Mouse (Mus musculus) MEL (cell line): ENCODE results near the gene Pimreg.

ENCODE experiments used
- CTCF ChIP-seq, 3 experiments: IDR thresholded peaks in 2 of 3; conservative IDR thresholded peaks in 1 of 3; 2 replicates each; pipeline ENCODE4 v1.5.1; 2011 to 2012; ENCODE audit warnings: low read length in 3 of 3, low read depth in 2 of 3, mild to moderate bottlenecking in 2 of 3, improper control_type of control experiment in 1 of 3, inconsistent platforms in 1 of 3, mixed read lengths in 1 of 3, moderate library complexity in 1 of 3; ENCODE audit not compliant: control insufficient read depth in 1 of 3, insufficient read depth in 1 of 3, poor library complexity in 1 of 3, severe bottlenecking in 1 of 3
- EP300 ChIP-seq, 2 experiments: IDR thresholded peaks; 2 replicates each; pipeline ENCODE4 v1.6.1; 2011; ENCODE audit warnings: improper control_type of control experiment in 2 of 2, low read length in 2 of 2, low read depth in 1 of 2, mild to moderate bottlenecking in 1 of 2
- MAZ ChIP-seq: IDR thresholded peaks from 2 replicates; pipeline ENCODE4 v1.6.1; 2012; ENCODE audit warnings: low read depth, mild to moderate bottlenecking, inconsistent platforms, low read length, improper control_type of control experiment
- MXI1 ChIP-seq: IDR thresholded peaks from 2 replicates; pipeline ENCODE4 v1.6.1; 2011; ENCODE audit warnings: mild to moderate bottlenecking, low read depth, low read length, improper control_type of control experiment
- POLR2A ChIP-seq, 2 experiments: IDR thresholded peaks; 2 replicates each; pipeline ENCODE4 v1.6.1; 2011 to 2012; ENCODE audit warnings: low read length in 2 of 2, mild to moderate bottlenecking in 2 of 2, control low read depth in 1 of 2, improper control_type of control experiment in 1 of 2, low read depth in 1 of 2, moderate library complexity in 1 of 2; ENCODE audit not compliant: control insufficient read depth in 1 of 2, insufficient read depth in 1 of 2, poor library complexity in 1 of 2
- RAD21 ChIP-seq: IDR thresholded peaks from 2 replicates; pipeline ENCODE4 v1.6.1; 2011; ENCODE audit warnings: mild to moderate bottlenecking, low read depth, low read length, improper control_type of control experiment
- SIN3A ChIP-seq: IDR thresholded peaks from 2 replicates; pipeline ENCODE4 v1.6.1; 2012; ENCODE audit warnings: low read length, improper control_type of control experiment, inconsistent platforms
- SMC3 ChIP-seq: IDR thresholded peaks from 2 replicates; pipeline ENCODE4 v1.6.1; 2011; ENCODE audit warnings: low read depth, low read length, improper control_type of control experiment

GRCm38 (mm10) chr11:72065103-72065502 is 23.3 kb downstream of the Pimreg start:
- TF ChIP-seq SIN3A = no peak
- no peak for TF ChIP-seq POLR2A (IDR thresholded peaks at IDR 0.05; ENCODE audit: control insufficient read depth in 1 of 2, insufficient read depth in 1 of 2, low read depth in 1 of 2, low read length in 2 of 2, poor library complexity in 1 of 2)
- no peak for TF ChIP-seq CTCF (IDR thresholded peaks at IDR 0.05 in 2 of 3, conservative IDR thresholded peaks at IDR 0.05 in 1 of 3; ENCODE audit: control insufficient read depth in 1 of 3, insufficient read depth in 1 of 3, low read depth in 2 of 3, low read length in 3 of 3, poor library complexity in 1 of 3, severe bottlenecking in 1 of 3)
- TF ChIP-seq MAZ = no peak
- TF ChIP-seq SMC3 = no peak
- TF ChIP-seq RAD21 = no peak
- TF ChIP-seq EP300 (IDR thresholded peaks at IDR 0.05; ENCODE audit: low read depth in 1 of 2, low read length in 2 of 2) = no peak
- TF ChIP-seq MXI1 = no peak
